Mouse (Mus musculus) right cerebral cortex, postnatal 14 days (tissue): ENCODE data around the gene Zc3h7a.
"Not testable (repeated sequence)": the region's sequence is repeated elsewhere in the genome, so short reads cannot be mapped to it uniquely, and the experiment has no call there.

Experiments used
- DNase-seq: peaks from one replicate; pipeline ENCODE4 v3.0.0; 2022

The Zc3h7a gene

DNA sequence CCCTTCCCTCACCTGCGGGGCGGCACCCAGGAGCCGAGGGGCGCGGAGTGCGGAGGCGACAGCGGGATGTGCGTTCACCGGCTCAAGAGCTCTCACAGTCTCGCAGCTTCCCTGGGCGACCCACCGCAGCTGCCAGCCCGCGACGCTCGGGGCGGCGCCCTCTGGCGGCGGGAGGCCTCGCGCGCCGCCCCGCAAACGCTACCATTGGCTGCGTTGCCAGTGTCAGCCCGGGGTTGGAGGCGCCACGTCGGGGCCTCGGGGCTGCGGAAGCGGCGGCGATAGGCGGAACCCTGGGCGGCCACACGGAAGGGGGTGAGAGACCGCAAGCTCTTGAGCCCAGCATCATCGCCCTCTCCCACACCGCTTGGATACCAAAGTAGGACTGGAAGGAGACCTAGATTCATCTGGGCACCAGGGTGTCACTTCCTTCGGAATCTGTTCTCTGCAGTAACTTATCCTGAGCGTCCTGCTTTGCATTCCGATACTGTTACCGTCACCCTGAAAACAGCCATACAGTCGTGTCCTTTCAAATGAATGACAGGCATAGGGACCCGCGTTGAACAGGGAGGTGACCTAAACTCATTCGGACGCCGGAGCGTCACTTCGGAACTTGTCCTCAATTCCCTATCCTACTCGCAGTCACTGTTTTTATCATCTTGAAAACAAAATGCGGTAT is at the start of gene Zc3h7a:
Gene Zc3h7a (minus strand): TSS at position 186 of the 676 bp plus-strand sequence.
- DNase-seq, result peak; percentile 89

DNA sequence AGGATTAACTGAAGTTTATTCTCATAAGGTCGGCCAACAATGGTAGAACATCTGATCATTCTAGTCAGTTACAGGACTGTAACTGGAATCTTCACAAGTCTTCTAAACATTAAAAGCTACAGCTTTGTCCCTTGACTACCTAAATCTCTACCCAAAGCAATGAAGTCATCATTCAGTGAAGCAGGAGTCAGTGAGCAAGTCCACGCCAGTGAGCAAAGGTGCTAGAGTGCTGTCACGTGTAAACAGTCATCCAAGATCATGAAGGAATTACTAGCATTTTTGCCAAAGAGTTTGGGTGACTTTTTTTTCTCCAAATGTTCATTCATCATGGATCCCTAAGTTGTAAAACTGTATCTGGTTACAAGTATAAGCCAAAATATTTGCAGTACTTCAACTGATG is 41.6 kb upstream of the Zc3h7a start:
- DNase-seq, result no peak

DNA sequence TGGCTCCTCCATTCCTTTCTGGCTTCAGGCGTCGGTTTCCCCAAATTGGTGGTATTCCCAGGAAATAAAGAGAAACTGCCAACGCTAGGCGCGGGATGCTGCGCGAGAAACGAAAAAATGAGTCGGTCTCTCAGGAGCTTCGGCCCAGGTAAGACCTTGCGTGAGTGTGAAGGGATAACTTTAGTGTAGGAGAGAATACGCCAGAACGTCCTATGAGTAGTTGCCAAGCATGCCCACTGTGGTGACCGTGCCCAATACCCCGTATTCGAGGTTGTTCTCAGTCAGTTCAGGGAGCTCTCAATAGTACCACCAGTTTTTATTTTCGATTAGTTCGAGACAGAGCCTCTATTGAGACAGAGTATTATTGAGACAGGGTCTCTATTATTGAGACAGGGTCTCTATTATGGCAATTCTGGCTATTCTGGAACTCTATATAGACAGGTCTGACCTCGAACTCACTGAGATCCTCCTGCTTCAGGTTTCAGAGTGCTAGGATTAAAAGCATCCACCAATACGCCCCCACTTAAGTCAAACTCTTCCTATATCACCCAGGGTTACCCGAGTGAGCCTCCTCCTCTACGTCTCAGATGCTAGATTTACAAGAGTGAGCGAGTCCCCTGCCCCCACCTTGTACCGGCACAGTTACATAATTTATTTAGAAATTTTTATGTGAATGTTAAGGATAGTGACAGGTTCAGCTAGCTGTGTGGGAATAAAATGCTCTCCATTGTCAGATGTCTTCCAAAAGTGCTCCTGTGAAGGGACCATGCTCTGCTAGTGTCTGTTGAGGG is 27.6 kb upstream of the Zc3h7a start:
- DNase-seq, result no peak

DNA sequence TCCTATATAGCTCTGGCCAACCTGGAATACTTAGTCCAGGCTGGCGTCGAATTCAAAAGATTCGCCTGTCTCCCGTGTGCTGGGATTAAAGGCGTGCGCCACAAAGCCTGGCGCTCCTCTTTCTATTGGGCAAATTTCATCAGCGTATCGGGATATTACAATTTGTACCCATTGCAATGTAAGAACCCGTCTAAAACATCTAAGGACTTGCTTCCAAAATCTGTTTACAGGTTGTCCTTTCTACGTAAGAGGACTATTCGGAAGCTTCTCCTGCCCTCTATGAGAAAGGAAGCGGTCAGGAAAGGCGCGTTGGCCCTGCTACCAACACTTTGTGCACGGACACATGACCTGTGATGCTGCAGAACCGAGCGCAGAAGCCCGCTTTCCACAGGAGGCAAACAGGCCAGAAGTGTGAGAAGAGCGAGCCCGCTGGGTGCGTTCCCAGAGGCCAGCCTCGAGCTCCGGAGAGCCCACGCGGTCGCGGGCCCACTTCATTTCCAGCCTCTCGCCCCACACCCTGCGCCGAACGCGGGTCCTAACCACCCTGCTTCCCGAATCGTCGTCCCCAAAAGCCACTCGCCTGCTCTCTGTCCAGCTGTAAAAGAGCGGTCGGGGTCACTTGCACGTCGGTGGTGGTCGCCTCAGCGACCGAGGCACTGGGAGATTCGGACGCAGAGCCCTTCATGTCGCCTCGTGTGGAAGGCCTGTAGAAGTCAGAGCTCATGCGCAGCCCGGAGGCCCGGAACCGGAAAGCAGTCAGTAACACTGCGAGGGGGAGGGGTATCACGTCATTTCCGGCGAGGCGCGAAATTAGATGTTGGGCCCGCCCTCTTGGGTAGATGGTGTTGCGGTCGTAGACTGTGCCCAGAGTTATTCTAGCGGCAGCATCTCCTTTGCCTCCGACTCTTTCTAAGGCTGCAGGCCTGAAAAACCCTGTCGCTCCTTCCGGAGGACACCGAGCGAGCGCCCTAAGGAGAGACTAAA is 26.7 kb upstream of the Zc3h7a start, which contains the start of gene Rsl1d1:
Gene Rsl1d1 (minus strand): TSS at position 761 of the 984 bp plus-strand sequence.
- DNase-seq, result peak; percentile 91

DNA sequence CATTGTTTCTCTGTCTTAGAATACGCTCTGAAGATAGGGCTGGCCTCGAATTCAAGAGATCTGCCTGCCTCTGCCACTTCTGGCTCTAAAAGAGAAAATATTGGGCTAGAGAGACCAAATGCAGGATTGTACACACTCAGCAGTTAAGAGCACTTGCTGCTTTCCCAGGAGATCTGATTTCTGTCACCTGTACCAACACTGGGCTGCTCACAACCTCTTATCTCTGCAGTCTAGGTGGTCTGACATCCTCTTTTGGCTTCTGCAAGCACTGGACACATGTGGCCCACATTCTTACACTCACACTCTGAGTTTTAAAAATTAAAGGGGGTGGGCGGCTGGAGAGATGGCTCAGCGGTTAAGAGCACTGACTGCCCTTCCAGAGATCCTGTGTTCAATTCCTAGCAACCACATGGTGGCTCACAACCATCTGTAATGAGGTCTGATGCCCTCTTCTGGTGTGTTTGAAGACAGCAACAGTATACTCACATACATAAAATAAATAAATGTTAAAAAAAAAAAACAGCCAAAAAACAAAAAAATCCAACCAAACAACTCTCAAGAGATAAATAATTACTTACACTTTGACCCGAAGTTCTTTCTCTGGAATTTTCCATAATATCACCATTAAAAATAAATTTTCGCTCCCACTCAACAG is 25.7 kb upstream of the Zc3h7a start:
- DNase-seq, result no peak

DNA sequence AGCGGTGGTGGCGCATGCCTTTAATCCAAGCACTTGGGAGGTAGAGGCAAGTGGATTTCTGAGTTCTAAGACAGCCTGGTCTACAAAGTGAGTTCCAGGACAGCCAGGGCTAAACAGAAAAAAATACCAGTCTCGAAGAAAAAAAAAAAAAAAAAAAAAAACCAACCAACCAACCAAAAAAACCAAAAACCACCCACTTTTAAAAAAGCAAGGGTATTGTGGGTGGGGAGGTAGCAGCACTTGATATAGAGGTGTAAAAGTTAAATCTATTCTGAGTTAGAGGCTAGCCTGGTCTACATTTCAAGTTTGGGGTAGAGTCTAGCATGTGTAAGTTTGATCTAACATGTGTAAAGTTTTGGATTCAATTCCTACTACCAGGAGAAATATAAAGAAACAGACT is 24.1 kb upstream of the Zc3h7a start:
- DNase-seq, result no peak

DNA sequence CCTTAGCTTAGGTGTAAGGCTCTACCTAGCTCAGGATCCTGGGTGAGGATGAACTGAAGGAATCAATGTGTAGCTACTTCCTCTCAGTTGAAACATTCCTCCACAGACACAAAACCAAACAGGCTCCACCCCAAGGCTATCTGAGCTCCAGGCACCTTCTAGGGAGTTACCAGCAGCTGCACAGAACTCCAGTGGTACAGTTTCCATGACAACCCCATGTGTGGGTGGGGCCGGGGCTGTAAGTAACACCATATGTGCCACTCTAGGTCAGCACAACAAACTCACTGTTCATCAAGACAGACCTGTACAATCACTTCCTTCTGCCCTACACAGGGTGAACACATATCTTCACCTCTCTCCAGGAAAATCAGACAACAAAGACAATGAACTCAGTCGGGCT is 22.3 kb upstream of the Zc3h7a start:
- no peak for DNase-seq

DNA sequence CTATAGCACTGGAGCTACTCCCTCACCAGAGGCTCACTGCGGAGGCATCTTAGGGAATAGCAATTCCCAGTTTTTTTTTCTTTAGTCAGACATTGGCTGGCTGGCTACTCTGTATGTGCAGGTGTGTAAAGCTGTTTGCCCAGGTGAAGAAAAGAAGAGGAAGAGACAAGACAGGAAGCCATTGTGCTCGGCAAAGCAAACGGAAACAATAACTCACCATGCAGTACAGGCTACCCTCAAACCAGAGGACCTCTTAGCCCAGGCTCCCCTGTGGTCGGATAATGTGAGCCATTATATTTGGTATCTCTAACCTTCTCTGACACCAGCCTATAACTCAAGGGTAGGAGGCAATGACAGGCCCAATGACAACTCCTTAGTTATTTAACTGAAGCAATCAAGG is 20.9 kb upstream of the Zc3h7a start:
- no peak for DNase-seq

DNA sequence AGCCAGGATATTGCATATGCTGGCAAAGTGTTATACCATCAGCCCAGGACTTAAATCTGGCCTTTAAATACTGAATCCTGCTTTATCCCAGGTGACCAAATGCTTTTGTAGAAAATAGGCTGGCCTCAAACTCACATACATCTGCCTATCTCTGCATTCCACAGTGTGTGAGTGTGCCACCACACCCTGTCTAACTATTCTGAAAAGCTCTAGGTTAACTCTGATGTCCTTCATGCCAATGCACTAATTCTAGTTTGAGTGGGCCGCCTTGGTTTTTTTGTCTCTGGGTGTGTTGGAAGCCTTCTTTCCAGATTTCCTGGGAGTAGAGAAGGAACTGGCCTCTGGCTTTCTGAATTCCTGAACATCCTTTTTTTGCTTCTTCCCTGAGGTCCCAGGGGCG is 17.0 kb upstream of the Zc3h7a start:
- no peak for DNase-seq

DNA sequence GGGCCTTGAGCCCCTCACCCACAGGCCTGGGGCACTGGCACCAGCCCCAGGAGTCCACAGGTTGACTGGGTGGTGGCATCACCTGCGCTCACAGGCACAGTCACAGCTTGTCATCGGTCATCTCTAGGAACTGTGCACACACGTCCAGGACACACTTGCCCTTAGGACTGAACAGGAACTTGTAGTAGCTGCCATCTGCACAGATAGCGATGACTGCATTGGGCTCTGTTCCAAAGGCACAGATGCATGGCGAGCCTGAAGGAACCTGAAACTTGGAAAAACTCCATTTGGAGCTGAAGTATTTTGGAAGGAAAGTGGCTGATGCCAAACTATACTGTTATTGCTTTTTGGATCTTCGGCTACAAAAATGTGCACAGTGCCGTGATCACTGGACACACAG is 14.0 kb upstream of the Zc3h7a start:
- DNase-seq, result no peak

DNA sequence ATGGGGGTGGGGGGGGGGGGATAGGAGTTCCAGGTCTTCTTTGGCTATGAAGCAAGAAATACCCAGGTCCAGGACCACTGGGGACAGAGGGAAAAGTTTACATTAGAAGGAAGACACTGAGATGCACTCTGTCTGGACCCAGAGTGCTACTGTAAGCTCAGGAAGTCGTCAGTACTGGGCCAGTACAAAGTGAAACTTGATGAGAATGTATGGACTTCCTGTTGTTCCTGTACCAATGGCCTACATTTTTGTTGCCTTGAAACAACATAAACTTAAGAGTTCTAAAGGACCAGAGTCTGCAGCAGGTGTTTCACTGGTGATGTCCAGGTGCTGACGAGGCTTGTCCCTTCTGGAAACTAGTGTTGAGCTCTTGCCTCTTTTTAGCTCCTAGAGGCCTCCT is 1.2 kb upstream of the Zc3h7a start:
- no peak for DNase-seq

DNA sequence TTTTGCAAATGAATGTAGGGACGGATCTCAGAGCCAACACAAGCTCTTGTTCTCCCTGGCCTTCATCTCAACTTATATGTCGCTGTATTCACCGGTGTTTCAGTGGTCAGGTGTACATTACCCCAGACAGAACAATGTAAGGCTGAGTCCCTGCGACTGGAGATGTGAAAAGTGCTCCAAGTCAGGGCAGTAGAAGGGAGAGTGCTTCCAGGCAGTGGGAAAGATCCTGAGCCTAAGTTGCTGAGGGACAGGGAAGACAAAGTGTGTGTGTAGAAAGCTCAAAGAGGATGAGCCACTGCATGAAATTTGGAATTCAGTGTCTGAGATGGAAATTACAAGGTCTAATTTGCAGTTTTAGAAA is 671 bp upstream of the Zc3h7a start:
- no peak for DNase-seq

DNA sequence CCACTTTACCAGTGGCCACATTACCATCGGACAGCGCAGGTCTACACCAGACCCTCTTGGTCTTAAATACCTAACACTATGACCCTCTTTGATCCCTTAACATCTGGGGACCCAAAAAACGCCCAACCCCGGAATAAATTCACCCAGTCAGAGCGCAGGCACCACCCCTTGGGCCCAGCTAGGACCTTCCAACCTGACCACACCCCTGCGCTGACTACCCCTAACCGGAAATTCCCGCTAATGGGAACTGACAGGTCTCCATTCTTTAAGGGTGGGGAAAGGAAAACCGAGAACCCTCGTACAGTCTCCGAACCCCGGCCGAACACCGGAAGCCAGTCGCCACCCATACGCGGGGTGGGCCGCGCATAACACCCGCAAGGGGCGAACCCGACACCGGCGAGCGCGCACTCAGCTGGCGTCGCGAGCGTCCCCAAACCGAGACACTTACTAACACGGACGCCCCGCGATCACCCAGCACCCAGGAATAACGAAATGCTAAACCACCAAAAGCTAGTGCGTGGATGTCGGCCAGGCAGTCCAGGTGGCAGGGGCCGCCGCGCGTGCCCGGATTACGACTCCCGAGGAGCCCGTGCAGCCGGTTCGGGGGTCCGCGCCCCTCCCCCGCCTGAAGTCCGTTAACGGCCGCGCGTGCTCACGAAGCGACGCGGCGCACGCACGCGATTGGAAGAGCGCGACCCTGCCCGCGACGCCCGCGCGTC is 545 bp downstream of the Zc3h7a start:
- DNase-seq, result peak; percentile 43

DNA sequence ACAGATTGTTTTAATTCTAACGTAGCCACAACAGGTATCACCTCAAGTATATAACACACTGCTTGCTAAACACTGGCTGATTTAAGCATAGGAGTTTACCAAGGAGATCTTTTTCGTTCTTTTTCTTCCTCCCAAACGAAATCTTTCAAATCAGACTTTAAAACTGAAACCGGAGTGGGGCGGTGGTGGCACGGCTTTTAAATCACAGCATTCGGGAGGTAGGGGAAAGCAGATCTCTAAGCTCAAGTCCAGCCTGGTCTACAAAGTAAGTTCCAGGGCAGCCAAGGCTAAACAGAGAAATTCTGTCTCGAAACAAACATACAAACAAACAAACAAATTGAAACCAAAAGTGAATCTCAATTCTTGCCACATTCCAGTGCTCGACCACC is 1.1 kb downstream of the Zc3h7a start:
- no peak for DNase-seq

DNA sequence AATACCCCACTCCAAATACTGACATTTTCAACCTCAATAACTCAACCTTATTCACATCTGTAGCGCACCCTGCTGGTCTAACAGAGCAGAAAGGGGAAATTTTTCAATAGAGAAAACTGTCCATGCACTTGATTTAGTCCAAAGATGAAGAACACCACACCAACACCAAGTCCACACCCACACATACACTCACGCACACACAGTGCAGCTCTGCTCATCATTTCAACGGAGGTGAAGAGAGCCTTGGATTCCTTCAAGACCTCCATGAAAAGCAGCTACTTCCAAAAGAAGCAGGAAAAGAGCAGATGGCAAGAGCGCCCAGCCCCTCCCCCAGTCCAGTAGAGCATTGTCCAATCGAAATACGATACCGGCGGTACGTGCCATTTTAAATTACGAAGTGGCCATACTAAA is 1.5 kb downstream of the Zc3h7a start:
- DNase-seq, result peak; percentile 45

DNA sequence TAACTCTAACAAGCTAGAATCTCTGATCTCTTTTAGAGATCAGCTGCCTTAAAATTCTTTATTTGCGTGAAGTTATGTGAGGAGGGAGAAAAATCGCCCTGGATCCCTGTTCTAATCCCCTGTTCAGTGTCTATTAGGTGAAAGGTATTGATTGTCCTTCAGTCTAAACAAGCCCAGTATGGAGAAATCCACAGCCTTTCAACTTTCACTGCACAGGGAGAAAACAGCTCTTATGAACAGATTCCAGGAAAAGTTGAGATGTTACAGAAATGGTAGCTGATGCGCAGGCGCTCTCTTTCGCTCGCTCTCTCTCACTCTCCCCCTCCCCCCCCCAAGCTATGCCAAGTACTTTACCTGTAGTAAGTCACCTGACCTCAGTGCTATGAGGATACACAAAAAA is 4.5 kb downstream of the Zc3h7a start:
- DNase-seq, result no peak

DNA sequence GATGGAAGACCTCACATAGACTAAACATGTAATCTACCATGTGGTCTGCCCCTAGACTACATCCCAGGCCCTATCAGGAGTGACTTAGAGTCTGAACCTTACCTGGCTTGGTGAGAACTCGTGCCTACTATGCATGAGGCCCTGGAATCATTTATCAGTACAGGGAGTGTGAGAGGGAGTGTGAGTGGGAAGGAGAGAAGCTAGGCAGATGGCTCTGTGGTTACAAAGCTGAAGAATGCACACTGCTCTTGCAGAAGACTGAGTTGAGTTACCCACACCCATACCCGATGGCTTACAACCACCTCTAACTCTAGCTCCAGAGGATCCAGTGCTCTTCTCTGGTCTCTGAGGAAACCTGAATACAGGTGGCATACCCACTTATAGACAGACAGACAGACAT is 9.8 kb downstream of the Zc3h7a start:
- DNase-seq, result no peak

DNA sequence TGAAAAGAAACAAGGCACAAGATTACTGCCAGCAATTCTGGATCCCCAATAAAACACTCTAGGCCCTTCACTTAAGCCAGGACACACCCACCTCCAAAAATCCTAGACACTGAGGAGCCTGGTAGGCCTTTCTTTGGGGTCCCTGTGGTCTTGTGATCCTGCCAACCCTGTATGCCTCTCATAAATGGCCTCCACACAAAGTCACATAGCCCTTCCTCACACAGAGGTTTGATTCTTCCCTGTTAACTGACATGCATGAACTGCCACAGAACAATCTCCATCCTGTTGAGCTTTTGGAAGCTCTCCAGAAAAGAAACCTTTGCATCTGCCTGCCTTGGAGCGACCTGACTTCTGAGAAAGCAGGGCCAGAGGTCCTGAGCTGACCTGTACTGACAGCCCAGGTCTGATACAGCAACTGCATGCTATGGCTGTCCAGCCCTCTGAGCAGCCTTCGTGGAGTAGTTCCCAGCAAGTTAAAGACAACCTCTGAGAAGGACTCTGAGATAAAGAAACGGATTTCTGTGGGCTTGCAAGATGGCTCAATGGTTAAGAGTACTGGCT is 11.4 kb downstream of the Zc3h7a start:
- DNase-seq, result no peak

DNA sequence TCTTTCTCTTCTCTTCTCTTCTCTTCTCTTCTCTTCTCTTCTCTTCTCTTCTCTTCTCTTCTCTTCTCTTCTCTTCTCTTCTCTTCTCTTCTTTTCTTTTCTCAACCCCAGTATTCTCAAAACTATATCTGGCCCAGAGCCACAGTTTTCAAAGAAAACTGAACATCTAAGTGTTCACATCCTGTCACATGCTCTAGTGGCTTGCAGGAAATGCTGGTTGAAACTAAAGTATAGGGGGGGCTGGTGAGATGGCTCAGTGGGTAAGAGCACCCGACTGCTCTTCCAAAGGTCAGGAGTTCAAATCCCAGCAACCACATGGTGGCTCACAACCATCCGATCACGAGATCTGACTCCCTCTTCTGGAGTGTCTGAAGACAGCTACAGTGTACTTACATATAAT is 18.5 kb downstream of the Zc3h7a start:
- DNase-seq, result not testable (repeated sequence)

DNA sequence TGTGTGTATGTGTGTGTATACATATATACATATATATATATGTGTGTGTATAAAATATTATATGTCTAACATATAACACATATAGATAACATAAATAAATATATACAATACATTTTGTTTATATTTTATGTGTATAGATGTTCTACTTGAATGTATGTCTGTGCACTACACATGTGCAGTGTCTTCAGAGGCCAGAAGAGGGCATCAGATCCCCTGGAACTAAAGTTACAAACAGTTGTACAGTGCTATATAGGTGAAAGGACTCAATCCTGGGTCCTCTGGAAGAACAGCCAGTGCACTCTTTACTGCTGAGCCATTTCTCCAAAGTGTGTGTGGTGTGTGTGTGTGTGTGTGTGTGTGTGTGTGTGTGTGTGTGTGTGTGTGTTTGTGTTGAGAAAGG is 21.7 kb downstream of the Zc3h7a start:
- no peak for DNase-seq

DNA sequence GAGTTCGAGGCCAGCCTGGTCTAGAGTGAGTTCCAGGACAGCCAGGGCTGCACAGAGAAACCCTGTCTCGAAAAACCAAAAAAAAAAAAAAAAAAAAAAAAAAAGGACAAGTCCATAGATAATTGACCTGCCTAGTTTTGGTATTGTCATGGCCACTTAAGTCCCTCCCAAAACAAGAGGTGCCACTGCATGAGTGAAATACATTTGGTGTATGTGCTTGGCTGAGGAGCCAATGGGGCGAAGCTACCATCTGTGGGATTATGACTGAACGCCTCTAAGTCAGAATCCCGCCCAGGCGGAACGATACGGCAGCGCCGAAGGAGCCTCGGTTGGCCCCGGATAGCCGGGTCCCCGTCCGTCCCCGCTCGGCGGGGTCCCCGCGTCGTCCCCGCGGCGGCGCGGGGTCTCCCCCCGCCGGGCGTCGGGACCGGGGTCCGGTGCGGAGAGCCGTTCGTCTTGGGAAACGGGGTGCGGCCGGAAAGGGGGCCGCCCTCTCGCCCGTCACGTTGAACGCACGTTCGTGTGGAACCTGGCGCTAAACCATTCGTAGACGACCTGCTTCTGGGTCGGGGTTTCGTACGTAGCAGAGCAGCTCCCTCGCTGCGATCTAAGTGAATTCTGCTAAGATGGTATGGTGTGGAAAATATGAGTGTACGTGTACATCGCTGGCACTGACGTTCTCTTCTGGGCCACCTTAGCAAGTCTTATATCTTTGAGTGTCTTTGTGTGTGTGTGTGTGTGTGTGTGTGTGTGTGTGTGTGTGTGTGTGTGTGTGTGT is 32.3 kb downstream of the Zc3h7a start:
- DNase-seq, result peak; percentile 96
